Mouse (Mus musculus) limb, embryonic 11.5 days (tissue): ENCODE results near the gene Ampd2. TPM values are rescaled to one million over a fixed set of nuclear protein-coding genes. Genes with fewer than 3 reads are reported as not detected.

Source experiments
- ATAC-seq: fragments of 200-750 bp; cut with Nextera tagmentation; 2 replicates; pipeline ENCODE4 v1.8.0; 2017; ENCODE audit warnings: low read depth; ENCODE audit not compliant: insufficient number of reproducible peaks, low FRiP score, low TSS enrichment
- DNase-seq: peaks from one replicate; pipeline ENCODE4 v3.0.0-alpha.2; 2015; ENCODE audit warnings: low spot score
- H3K27ac ChIP-seq: fragments of 300-500 bp; sonication (generic); replicated peaks from 2 replicates; pipeline ENCODE4 v1.5.1; 2014; ENCODE audit warnings: low read depth, mild to moderate bottlenecking, low read length
- H3K27me3 ChIP-seq: fragments of 300-500 bp; sonication (generic); 2 replicates; pipeline ENCODE4 v1.6.1; 2014; ENCODE audit warnings: mild to moderate bottlenecking, low read length, mixed read lengths; ENCODE audit not compliant: control insufficient read depth, insufficient read depth
- H3K36me3 ChIP-seq: fragments of 300-500 bp; sonication (generic); 2 replicates; pipeline ENCODE4 v1.6.1; 2014; ENCODE audit warnings: mild to moderate bottlenecking, low read length, moderate library complexity, mixed read lengths; ENCODE audit not compliant: control insufficient read depth, insufficient read depth
- H3K4me1 ChIP-seq: fragments of 300-500 bp; sonication (generic); 2 replicates; pipeline ENCODE4 v1.6.1; 2014; ENCODE audit warnings: low read length, mixed read lengths; ENCODE audit not compliant: control insufficient read depth, insufficient read depth
- H3K4me2 ChIP-seq: fragments of 300-500 bp; sonication (generic); 2 replicates; pipeline ENCODE4 v1.6.1; 2014; ENCODE audit warnings: low read depth, mild to moderate bottlenecking, moderate library complexity; ENCODE audit not compliant: severe bottlenecking
- H3K4me3 ChIP-seq: fragments of 300-500 bp; sonication (generic); 2 replicates; pipeline ENCODE4 v1.5.1; 2014; ENCODE audit warnings: low read depth, low read length
- H3K9ac ChIP-seq: fragments of 300-500 bp; sonication (generic); 2 replicates; pipeline ENCODE4 v1.6.1; 2014; ENCODE audit warnings: mild to moderate bottlenecking, low read length
- H3K9me3 ChIP-seq: fragments of 300-500 bp; sonication (generic); 2 replicates; pipeline ENCODE4 v1.6.1; 2016; ENCODE audit warnings: low read length; ENCODE audit not compliant: control insufficient read depth
- WGBS: fragments of 180-500 bp; shearing (Covaris S2); extraction: QIAGEN DNeasy Blood & Tissue Kit; methylation state at CpG from one replicate; pipeline ENCODE4 v1.1.7; 2014; 5-methylcytosine and 5-hydroxymethylcytosine counted together
- polyA plus RNA-seq: library from polyadenylated mRNA; unstranded; fragments of >200 nt; fragmentation: Nextera tagmentation; extraction: Ambion mirVana; gene quantifications from 2 replicates; pipeline ENCODE4 v1.2.1, GENCODE M21; 2014

The Ampd2 gene
- polyA plus RNA-seq, 1 experiment from 2014 or later, result 37.0 TPM

- Histone ChIP-seq H3K4me3 (no peak overlapping the region), H3K4me1 (peaks cover 8% of the 10 kb centered on the region), H3K9ac (no peak overlapping the region), H3K27me3 (no peaks in the 10 kb centered on the region), H3K9me3 (no peaks in the 10 kb centered on the region), H3K27ac (no peak overlapping the region), H3K4me2 (no peak overlapping the region), H3K36me3 (peaks cover 2% of the 10 kb centered on the region; the same call in 1 of the 2 replicates)
- DNase-seq (no peak), ATAC-seq (no peak)
- WGBS, result 54% methylated on average over 1 of the region's 1 CpGs
Measured at GRCm38 (mm10) chr3:108124131-108124530, 37.7 kb upstream of the Ampd2 start.

DNA sequence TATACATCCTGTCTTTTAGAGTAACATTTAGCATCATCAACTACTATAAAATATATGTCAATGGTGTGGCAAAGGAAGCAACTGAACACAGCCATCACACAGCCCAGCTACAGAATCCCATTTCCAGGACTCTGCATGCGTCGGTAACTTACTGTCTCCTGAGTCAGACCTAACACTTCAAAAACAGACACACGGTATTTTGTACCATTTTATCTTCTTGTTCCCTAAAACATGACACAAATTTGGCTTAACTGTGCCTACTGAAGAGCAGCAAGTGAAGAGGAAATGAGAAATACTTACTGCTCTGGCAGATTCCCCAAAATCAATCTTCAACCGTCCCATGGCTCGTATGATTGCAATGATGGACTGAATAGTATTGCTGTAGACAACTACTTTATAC is 36.8 kb upstream of the Ampd2 start:
- DNase-seq (no peak), ATAC-seq (no peak)
- H3K27ac ChIP-seq, result no peak overlapping the region
- H3K36me3 ChIP-seq, result peaks cover 6% of the 10 kb centered on the region; the same call in 1 of the 2 replicates
- no peak overlapping the region for H3K4me3 ChIP-seq
- no peaks in the 10 kb centered on the region for H3K27me3 ChIP-seq
- no peak overlapping the region for H3K9ac ChIP-seq
- H3K4me1 ChIP-seq, result no peaks in the 10 kb centered on the region; the same call in 1 of the 2 replicates
- WGBS, result 94% methylated on average over 5 of the region's 5 CpGs
- H3K4me2 ChIP-seq, result no peak overlapping the region
- H3K9me3 ChIP-seq, result no peaks in the 10 kb centered on the region

- no peaks in the 10 kb centered on the region for H3K4me1 ChIP-seq
- ATAC-seq, result no peak
- no peak overlapping the region for H3K9ac ChIP-seq
- H3K4me2 ChIP-seq, result no peak overlapping the region
- H3K27me3 ChIP-seq, result no peaks in the 10 kb centered on the region
- no peak overlapping the region for H3K4me3 ChIP-seq
- no peak overlapping the region for H3K27ac ChIP-seq
- WGBS, result 92% methylated on average over 3 of the region's 3 CpGs
- H3K36me3 ChIP-seq, result peaks cover 11% of the 10 kb centered on the region
- DNase-seq, result no peak
- H3K9me3 ChIP-seq, result no peaks in the 10 kb centered on the region
Measured at GRCm38 (mm10) chr3:108121101-108121500, 34.6 kb upstream of the Ampd2 start.

- Histone ChIP-seq H3K27me3 (no peaks in the 10 kb centered on the region), H3K4me1 (no peaks in the 10 kb centered on the region), H3K4me3 (no peak overlapping the region), H3K9ac (no peak overlapping the region), H3K9me3 (no peaks in the 10 kb centered on the region), H3K36me3 (peaks cover 15% of the 10 kb centered on the region), H3K4me2 (no peak overlapping the region), H3K27ac (no peak overlapping the region)
- 95% methylated on average over 6 of the region's 6 CpGs for WGBS
- ATAC-seq (no peak), DNase-seq (no peak)
Measured at GRCm38 (mm10) chr3:108117465-108117864, 31.0 kb upstream of the Ampd2 start.

DNA sequence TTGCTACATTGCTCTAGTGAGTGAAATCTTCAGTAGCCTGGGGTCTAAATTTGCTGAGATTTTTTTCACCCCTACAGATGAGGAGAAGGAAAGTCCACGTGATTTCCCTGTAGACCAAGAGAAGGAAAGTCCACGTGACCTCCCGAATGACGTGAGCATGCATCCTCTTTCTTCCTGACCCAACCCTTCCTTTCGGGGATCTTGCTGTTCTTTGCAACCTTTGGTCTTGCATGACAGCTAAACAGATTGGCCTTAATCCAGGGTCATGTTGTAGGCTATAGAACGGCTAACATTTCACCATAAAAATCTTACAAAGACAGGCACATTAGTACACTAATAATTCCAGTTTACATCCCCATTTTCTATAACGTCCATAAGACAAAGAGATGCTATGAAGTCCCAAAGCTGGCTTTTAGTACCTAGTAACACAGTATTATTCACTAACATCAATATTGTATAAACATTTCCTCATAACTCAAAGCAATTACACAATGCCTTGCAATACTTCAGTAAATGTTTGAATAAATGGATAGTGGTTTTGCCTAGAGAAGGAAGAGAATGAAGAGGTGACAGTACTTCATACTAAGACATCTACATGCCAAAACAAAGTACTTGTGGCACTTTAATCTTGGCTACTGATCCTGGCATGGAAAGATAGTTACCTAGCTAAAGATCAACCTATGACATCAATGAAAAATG is 27.3 kb upstream of the Ampd2 start:
- H3K27ac ChIP-seq, result no peak overlapping the region
- WGBS, result 87% methylated on average over 7 of the region's 7 CpGs
- H3K4me3 ChIP-seq, result no peak overlapping the region
- no peaks in the 10 kb centered on the region for H3K9me3 ChIP-seq
- DNase-seq, result no peak
- H3K27me3 ChIP-seq, result no peaks in the 10 kb centered on the region
- no peaks in the 10 kb centered on the region for H3K4me1 ChIP-seq
- ATAC-seq, result no peak
- no peak overlapping the region for H3K9ac ChIP-seq
- H3K4me2 ChIP-seq, result no peak overlapping the region
- H3K36me3 ChIP-seq, result peaks cover 20% of the 10 kb centered on the region

GRCm38 (mm10) chr3:108112666-108113065 is 26.2 kb upstream of the Ampd2 start:
- DNase-seq, result no peak
- Histone ChIP-seq H3K9me3 (no peaks in the 10 kb centered on the region), H3K4me1 (no peaks in the 10 kb centered on the region), H3K27me3 (no peaks in the 10 kb centered on the region), H3K27ac (no peak overlapping the region), H3K9ac (no peak overlapping the region), H3K36me3 (peaks cover 21% of the 10 kb centered on the region), H3K4me3 (no peak overlapping the region), H3K4me2 (no peak overlapping the region)
- WGBS, result 92% methylated on average over 4 of the region's 4 CpGs
- no peak for ATAC-seq

GRCm38 (mm10) chr3:108112246-108112645 is 25.8 kb upstream of the Ampd2 start:
- no peak overlapping the region for H3K4me2 ChIP-seq
- H3K36me3 ChIP-seq, result peaks cover 19% of the 10 kb centered on the region
- WGBS, result 90% methylated on average over 7 of the region's 7 CpGs
- no peak overlapping the region for H3K4me3 ChIP-seq
- no peak for ATAC-seq
- H3K27me3 ChIP-seq, result no peaks in the 10 kb centered on the region
- no peak overlapping the region for H3K27ac ChIP-seq
- DNase-seq, result no peak
- no peak overlapping the region for H3K9ac ChIP-seq
- H3K4me1 ChIP-seq, result no peaks in the 10 kb centered on the region
- H3K9me3 ChIP-seq, result no peaks in the 10 kb centered on the region

GRCm38 (mm10) chr3:108111320-108111719 is 24.9 kb upstream of the Ampd2 start:
- DNase-seq, result no peak
- 92% methylated on average over 5 of the region's 5 CpGs for WGBS
- no peak overlapping the region for H3K9ac ChIP-seq
- no peak overlapping the region for H3K4me2 ChIP-seq
- H3K4me3 ChIP-seq, result no peak overlapping the region
- no peak overlapping the region for H3K27ac ChIP-seq
- H3K9me3 ChIP-seq, result no peaks in the 10 kb centered on the region
- no peaks in the 10 kb centered on the region for H3K4me1 ChIP-seq
- no peaks in the 10 kb centered on the region for H3K27me3 ChIP-seq
- peaks cover 17% of the 10 kb centered on the region for H3K36me3 ChIP-seq
- no peak for ATAC-seq

DNA sequence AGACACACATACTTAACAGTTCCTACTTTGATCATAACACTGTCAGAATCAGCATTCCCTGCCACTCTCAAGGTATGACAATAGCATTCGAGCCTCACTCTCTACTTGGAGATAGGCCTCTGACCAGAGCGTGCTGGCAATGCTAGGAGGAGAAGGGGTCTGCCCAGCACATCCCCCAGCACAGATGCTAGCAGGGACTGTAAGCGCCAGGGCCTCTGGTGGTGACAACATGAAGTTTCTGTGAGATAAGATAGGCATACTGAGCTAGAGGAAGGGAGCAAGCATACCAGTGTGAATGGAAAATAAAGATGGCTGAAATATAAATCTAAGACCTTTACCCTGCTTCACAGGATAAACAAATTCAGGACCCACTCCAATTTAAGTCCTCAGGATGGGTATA is 18.8 kb upstream of the Ampd2 start:
- H3K36me3 ChIP-seq, result peaks cover 12% of the 10 kb centered on the region
- H3K9me3 ChIP-seq, result no peaks in the 10 kb centered on the region
- ATAC-seq (no peak), DNase-seq (no peak)
- no peak overlapping the region for H3K9ac ChIP-seq
- no peak overlapping the region for H3K4me2 ChIP-seq
- no peaks in the 10 kb centered on the region for H3K4me1 ChIP-seq
- no peak overlapping the region for H3K27ac ChIP-seq
- no peak overlapping the region for H3K4me3 ChIP-seq
- 94% methylated on average over 3 of the region's 3 CpGs for WGBS
- H3K27me3 ChIP-seq, result no peaks in the 10 kb centered on the region
